Mouse (Mus musculus): ENCODE measurements around the gene Gatb. TPM values are rescaled to one million over a fixed set of nuclear protein-coding genes. Genes with fewer than 3 reads are reported as not detected.

Gene Gatb
- polyA plus RNA-seq, 1 experiment from 2014 or later, result 20.0 TPM

- 94% methylated on average over 2 of the region's 2 CpGs for WGBS
Observed at GRCm38 (mm10) chr3:85607753-85608152, 33.8 kb downstream of the Gatb start.

GRCm38 (mm10) chr3:85616389-85616788 is 42.5 kb downstream of the Gatb start:
- 100% methylated on average over 1 of the region's 1 CpGs for WGBS
- H3K4me3 ChIP-seq (ENCODE audit: low read length), result no peak overlapping the region
- H3K36me3 ChIP-seq (ENCODE audit: control insufficient read depth, insufficient read depth, low read length), result peaks cover 3% of the 10 kb centered on the region; the same call in 1 of the 2 replicates
- no peak for ATAC-seq
- H3K4me2 ChIP-seq (ENCODE audit: low read length), result no peak overlapping the region
- H3K9me3 ChIP-seq (ENCODE audit: control insufficient read depth, low read length), result no peaks in the 10 kb centered on the region
- H3K27ac ChIP-seq (ENCODE audit: low read depth, low read length), result no peak overlapping the region
- no peaks in the 10 kb centered on the region for H3K27me3 ChIP-seq (replicated peaks; ENCODE audit: control insufficient read depth, insufficient read depth, low read length)
- no peaks in the 10 kb centered on the region for H3K4me1 ChIP-seq (ENCODE audit: control insufficient read depth, insufficient read depth, low read depth, low read length)
- H3K9ac ChIP-seq (ENCODE audit: low read depth, low read length), result no peak overlapping the region

More at GRCm38 (mm10) chr3:85607753-85608152, 33.8 kb downstream of the Gatb start:
- Histone ChIP-seq H3K36me3 (ENCODE audit: control insufficient read depth, insufficient read depth, low read length) (no peaks in the 10 kb centered on the region), H3K9me3 (ENCODE audit: control insufficient read depth, low read length) (no peaks in the 10 kb centered on the region), H3K9ac (ENCODE audit: low read depth, low read length) (no peak overlapping the region), H3K4me3 (ENCODE audit: low read length) (no peak overlapping the region), H3K4me2 (ENCODE audit: low read length) (no peak overlapping the region), H3K27ac (ENCODE audit: low read depth, low read length) (no peak overlapping the region), H3K27me3 (replicated peaks; ENCODE audit: control insufficient read depth, insufficient read depth, low read length) (no peaks in the 10 kb centered on the region), H3K4me1 (ENCODE audit: control insufficient read depth, insufficient read depth, low read depth, low read length) (no peaks in the 10 kb centered on the region)
- no peak for ATAC-seq

- Histone ChIP-seq H3K4me2 (ENCODE audit: low read length) (no peak overlapping the region), H3K4me3 (ENCODE audit: low read length) (no peak overlapping the region), H3K9me3 (ENCODE audit: control insufficient read depth, low read length) (no peaks in the 10 kb centered on the region), H3K27ac (ENCODE audit: low read depth, low read length) (no peak overlapping the region), H3K27me3 (replicated peaks; ENCODE audit: control insufficient read depth, insufficient read depth, low read length) (no peaks in the 10 kb centered on the region), H3K36me3 (ENCODE audit: control insufficient read depth, insufficient read depth, low read length) (peaks cover 3% of the 10 kb centered on the region; the same call in 1 of the 2 replicates), H3K9ac (ENCODE audit: low read depth, low read length) (no peak overlapping the region), H3K4me1 (ENCODE audit: control insufficient read depth, insufficient read depth, low read depth, low read length) (no peaks in the 10 kb centered on the region)
- no peak for ATAC-seq
- 81% methylated on average over 6 of the region's 6 CpGs for WGBS
Observed at GRCm38 (mm10) chr3:85618885-85619284, 45.0 kb downstream of the Gatb start.

- H3K4me2 ChIP-seq (ENCODE audit: low read length), result no peak overlapping the region
- WGBS, result 84% methylated on average over 5 of the region's 5 CpGs
Observed at GRCm38 (mm10) chr3:85619345-85619744, 45.4 kb downstream of the Gatb start.

GRCm38 (mm10) chr3:85619751-85620150 is 45.8 kb downstream of the Gatb start:
- WGBS, result 100% methylated on average over 1 of the region's 1 CpGs
- H3K9ac ChIP-seq (ENCODE audit: low read depth, low read length), result no peak overlapping the region

More at GRCm38 (mm10) chr3:85619345-85619744, 45.4 kb downstream of the Gatb start:
- H3K9ac ChIP-seq (ENCODE audit: low read depth, low read length), result no peak overlapping the region
- no peaks in the 10 kb centered on the region for H3K27me3 ChIP-seq (replicated peaks; ENCODE audit: control insufficient read depth, insufficient read depth, low read length)
- no peak overlapping the region for H3K27ac ChIP-seq (ENCODE audit: low read depth, low read length)
- no peaks in the 10 kb centered on the region for H3K4me1 ChIP-seq (ENCODE audit: control insufficient read depth, insufficient read depth, low read depth, low read length)
- no peaks in the 10 kb centered on the region for H3K9me3 ChIP-seq (ENCODE audit: control insufficient read depth, low read length)
- peaks cover 3% of the 10 kb centered on the region; the same call in 1 of the 2 replicates for H3K36me3 ChIP-seq (ENCODE audit: control insufficient read depth, insufficient read depth, low read length)
- no peak overlapping the region for H3K4me3 ChIP-seq (ENCODE audit: low read length)
- no peak for ATAC-seq

GRCm38 (mm10) chr3:85629895-85630510 is 56.1 kb downstream of the Gatb start:
- no peak overlapping the region for H3K27ac ChIP-seq (ENCODE audit: low read depth, low read length)
- no peak overlapping the region for H3K9ac ChIP-seq (ENCODE audit: low read depth, low read length)
- H3K36me3 ChIP-seq (ENCODE audit: control insufficient read depth, insufficient read depth, low read length), result no peaks in the 10 kb centered on the region
- H3K4me3 ChIP-seq (ENCODE audit: low read length), result no peak overlapping the region
- H3K9me3 ChIP-seq (ENCODE audit: control insufficient read depth, low read length), result no peaks in the 10 kb centered on the region
- H3K27me3 ChIP-seq (replicated peaks; ENCODE audit: control insufficient read depth, insufficient read depth, low read length), result no peaks in the 10 kb centered on the region
- 98% methylated on average over 4 of the region's 4 CpGs for WGBS
- H3K4me1 ChIP-seq (ENCODE audit: control insufficient read depth, insufficient read depth, low read depth, low read length), result no peaks in the 10 kb centered on the region
- ATAC-seq, result no peak
- H3K4me2 ChIP-seq (ENCODE audit: low read length), result no peak overlapping the region

More at GRCm38 (mm10) chr3:85619751-85620150, 45.8 kb downstream of the Gatb start:
- no peaks in the 10 kb centered on the region for H3K4me1 ChIP-seq (ENCODE audit: control insufficient read depth, insufficient read depth, low read depth, low read length)
- H3K9me3 ChIP-seq (ENCODE audit: control insufficient read depth, low read length), result no peaks in the 10 kb centered on the region
- H3K36me3 ChIP-seq (ENCODE audit: control insufficient read depth, insufficient read depth, low read length), result peaks cover 3% of the 10 kb centered on the region; the same call in 1 of the 2 replicates
- no peak overlapping the region for H3K27ac ChIP-seq (ENCODE audit: low read depth, low read length)
- no peak for ATAC-seq
- no peak overlapping the region for H3K4me3 ChIP-seq (ENCODE audit: low read length)
- no peaks in the 10 kb centered on the region for H3K27me3 ChIP-seq (replicated peaks; ENCODE audit: control insufficient read depth, insufficient read depth, low read length)
- H3K4me2 ChIP-seq (ENCODE audit: low read length), result no peak overlapping the region

GRCm38 (mm10) chr3:85633733-85634132 is 59.8 kb downstream of the Gatb start:
- H3K4me2 ChIP-seq (ENCODE audit: low read length), result no peak overlapping the region
- H3K27me3 ChIP-seq (replicated peaks; ENCODE audit: control insufficient read depth, insufficient read depth, low read length), result no peaks in the 10 kb centered on the region
- H3K27ac ChIP-seq (ENCODE audit: low read depth, low read length), result no peak overlapping the region
- 95% methylated on average over 2 of the region's 2 CpGs for WGBS
- no peaks in the 10 kb centered on the region for H3K4me1 ChIP-seq (ENCODE audit: control insufficient read depth, insufficient read depth, low read depth, low read length)
- no peak for ATAC-seq
- H3K9ac ChIP-seq (ENCODE audit: low read depth, low read length), result no peak overlapping the region
- no peaks in the 10 kb centered on the region for H3K9me3 ChIP-seq (ENCODE audit: control insufficient read depth, low read length)
- no peak overlapping the region for H3K4me3 ChIP-seq (ENCODE audit: low read length)
- no peaks in the 10 kb centered on the region for H3K36me3 ChIP-seq (ENCODE audit: control insufficient read depth, insufficient read depth, low read length)

GRCm38 (mm10) chr3:85634389-85635125 is 60.6 kb downstream of the Gatb start:
- 63% methylated on average over 8 of the region's 8 CpGs for WGBS
- no peaks in the 10 kb centered on the region for H3K36me3 ChIP-seq (ENCODE audit: control insufficient read depth, insufficient read depth, low read length)
- no peak overlapping the region for H3K27ac ChIP-seq (ENCODE audit: low read depth, low read length)
- H3K4me3 ChIP-seq (ENCODE audit: low read length), result no peak overlapping the region
- no peaks in the 10 kb centered on the region for H3K4me1 ChIP-seq (ENCODE audit: control insufficient read depth, insufficient read depth, low read depth, low read length)
- no peaks in the 10 kb centered on the region for H3K27me3 ChIP-seq (replicated peaks; ENCODE audit: control insufficient read depth, insufficient read depth, low read length)
- no peak for ATAC-seq
- H3K9ac ChIP-seq (ENCODE audit: low read depth, low read length), result no peak overlapping the region
- no peaks in the 10 kb centered on the region for H3K9me3 ChIP-seq (ENCODE audit: control insufficient read depth, low read length)
- H3K4me2 ChIP-seq (ENCODE audit: low read length), result no peak overlapping the region

GRCm38 (mm10) chr3:85635126-85635419 is 61.2 kb downstream of the Gatb start:
- no peak overlapping the region for H3K4me3 ChIP-seq (ENCODE audit: low read length)
- no peaks in the 10 kb centered on the region for H3K27me3 ChIP-seq (replicated peaks; ENCODE audit: control insufficient read depth, insufficient read depth, low read length)
- no peak for ATAC-seq
- H3K36me3 ChIP-seq (ENCODE audit: control insufficient read depth, insufficient read depth, low read length), result no peaks in the 10 kb centered on the region
- H3K4me2 ChIP-seq (ENCODE audit: low read length), result no peak overlapping the region
- no peaks in the 10 kb centered on the region for H3K9me3 ChIP-seq (ENCODE audit: control insufficient read depth, low read length)
- 67% methylated on average over 2 of the region's 2 CpGs for WGBS
- no peak overlapping the region for H3K9ac ChIP-seq (ENCODE audit: low read depth, low read length)
- no peaks in the 10 kb centered on the region for H3K4me1 ChIP-seq (ENCODE audit: control insufficient read depth, insufficient read depth, low read depth, low read length)
- no peak overlapping the region for H3K27ac ChIP-seq (ENCODE audit: low read depth, low read length)
